Mouse (Mus musculus) midbrain, embryonic 14.5 days (tissue): Measurements from ENCODE around the gene Trim72. TPM values are rescaled to one million over a fixed set of nuclear protein-coding genes. Genes with fewer than 3 reads are reported as not detected.
A peak's percentile ranks its signal among the peaks of the same experiment; 100 is the strongest.

Experiments
- ATAC-seq: fragments of 200-750 bp; cut with Nextera tagmentation; 2 replicates; pipeline ENCODE4 v1.8.0; 2017; ENCODE audit warnings: moderate number of reproducible peaks, moderate library complexity; ENCODE audit not compliant: low FRiP score, low TSS enrichment
- DNase-seq: peaks from one replicate; pipeline ENCODE4 v3.0.0-alpha.2; 2015
- H3K27ac ChIP-seq: fragments of 300-500 bp; sonication (generic); replicated peaks from 2 replicates; pipeline ENCODE4 v1.5.1; 2014; ENCODE audit warnings: mild to moderate bottlenecking, low read depth, low read length, moderate library complexity
- H3K27me3 ChIP-seq: fragments of 300-500 bp; sonication (generic); 2 replicates; pipeline ENCODE4 v1.6.1; 2014; ENCODE audit warnings: low read length, control low read depth, mixed read lengths; ENCODE audit not compliant: control insufficient read depth, insufficient read depth
- H3K36me3 ChIP-seq: fragments of 300-500 bp; sonication (generic); 2 replicates; pipeline ENCODE4 v1.6.1; 2014; ENCODE audit warnings: low read length, control low read depth; ENCODE audit not compliant: control insufficient read depth, insufficient read depth
- H3K4me1 ChIP-seq: fragments of 300-500 bp; sonication (generic); 2 replicates; pipeline ENCODE4 v1.6.1; 2014; ENCODE audit warnings: mild to moderate bottlenecking, antibody characterized with exemption, low read length, control low read depth; ENCODE audit not compliant: control insufficient read depth, insufficient read depth
- H3K4me2 ChIP-seq: fragments of 300-500 bp; sonication (generic); 2 replicates; pipeline ENCODE4 v1.6.1; 2014; ENCODE audit warnings: mild to moderate bottlenecking, low read length, moderate library complexity
- H3K4me3 ChIP-seq: fragments of 300-500 bp; sonication (generic); replicated peaks from 2 replicates; pipeline ENCODE4 v1.5.1; 2014; ENCODE audit warnings: low read depth, low read length
- H3K9ac ChIP-seq: fragments of 300-500 bp; sonication (generic); replicated peaks from 2 replicates; pipeline ENCODE4 v1.6.1; 2014; ENCODE audit warnings: mild to moderate bottlenecking, low read length, moderate library complexity
- H3K9me3 ChIP-seq: fragments of 300-500 bp; sonication (generic); 2 replicates; pipeline ENCODE4 v1.6.1; 2016; ENCODE audit warnings: low read length, control low read depth, mixed read lengths; ENCODE audit not compliant: control insufficient read depth
- WGBS: fragments of 180-500 bp; shearing (Covaris S2); extraction: QIAGEN DNeasy Blood & Tissue Kit; methylation state at CpG from one replicate; pipeline ENCODE4 v1.1.7; 2014; 5-methylcytosine and 5-hydroxymethylcytosine counted together
- polyA plus RNA-seq: library from polyadenylated mRNA; unstranded; fragments of >200 nt; fragmentation: Nextera tagmentation; extraction: Ambion mirVana; gene quantifications from 2 replicates; pipeline ENCODE4 v1.2.1, GENCODE M21; 2014

Gene Trim72
- not detected in 2 replicates for polyA plus RNA-seq

- DNase-seq (no peak), ATAC-seq (no peak)
- no peaks in the 10 kb centered on the region for H3K9me3 ChIP-seq
- H3K4me2 ChIP-seq, result peak within 1 kb of the TSS; percentile 4; the same call in 1 of the 2 replicates
- H3K27ac ChIP-seq, result no peak within 1 kb of the TSS
- H3K4me1 ChIP-seq, result no peaks in the 10 kb centered on the region
- no peaks in the 10 kb centered on the region for H3K27me3 ChIP-seq
- H3K9ac ChIP-seq, result no peak within 1 kb of the TSS; the same call in 1 of the 2 replicates
- WGBS, result 88% methylated on average over 2 of the region's 2 CpGs
- H3K4me3 ChIP-seq, result no peak within 1 kb of the TSS
- H3K36me3 ChIP-seq, result no peaks in the 10 kb centered on the region
Measured at GRCm38 (mm10) chr7:128003688-128004087, at the start of gene Trim72. Gene Trim72 (plus strand): TSS chr7:128003949.

- Histone ChIP-seq H3K4me2 (no peak overlapping the region), H3K27ac (no peak overlapping the region), H3K36me3 (no peaks in the 10 kb centered on the region), H3K27me3 (no peaks in the 10 kb centered on the region), H3K4me1 (no peaks in the 10 kb centered on the region), H3K4me3 (no peak overlapping the region), H3K9me3 (no peaks in the 10 kb centered on the region), H3K9ac (no peak overlapping the region)
- DNase-seq (no peak), ATAC-seq (no peak)
- WGBS, result 65% methylated on average over 5 of the region's 5 CpGs
Measured at GRCm38 (mm10) chr7:127959364-127959763, 44.4 kb upstream of the Trim72 start.

- ATAC-seq, result peak; percentile 22
- no peaks in the 10 kb centered on the region for H3K9me3 ChIP-seq
- peak overlapping the region; percentile 100 for H3K4me3 ChIP-seq
- peak overlapping the region; percentile 95 for H3K9ac ChIP-seq
- peaks cover 16% of the 10 kb centered on the region for H3K4me1 ChIP-seq
- peaks cover 19% of the 10 kb centered on the region for H3K36me3 ChIP-seq
- DNase-seq, result peak; percentile 38
- peak overlapping the region; percentile 69 for H3K4me2 ChIP-seq
- 10% methylated on average over 10 of the region's 10 CpGs for WGBS
- H3K27me3 ChIP-seq, result no peaks in the 10 kb centered on the region
- peak overlapping the region; percentile 98 for H3K27ac ChIP-seq
Measured at GRCm38 (mm10) chr7:127966371-127966918, 37.3 kb upstream of the Trim72 start.

DNA sequence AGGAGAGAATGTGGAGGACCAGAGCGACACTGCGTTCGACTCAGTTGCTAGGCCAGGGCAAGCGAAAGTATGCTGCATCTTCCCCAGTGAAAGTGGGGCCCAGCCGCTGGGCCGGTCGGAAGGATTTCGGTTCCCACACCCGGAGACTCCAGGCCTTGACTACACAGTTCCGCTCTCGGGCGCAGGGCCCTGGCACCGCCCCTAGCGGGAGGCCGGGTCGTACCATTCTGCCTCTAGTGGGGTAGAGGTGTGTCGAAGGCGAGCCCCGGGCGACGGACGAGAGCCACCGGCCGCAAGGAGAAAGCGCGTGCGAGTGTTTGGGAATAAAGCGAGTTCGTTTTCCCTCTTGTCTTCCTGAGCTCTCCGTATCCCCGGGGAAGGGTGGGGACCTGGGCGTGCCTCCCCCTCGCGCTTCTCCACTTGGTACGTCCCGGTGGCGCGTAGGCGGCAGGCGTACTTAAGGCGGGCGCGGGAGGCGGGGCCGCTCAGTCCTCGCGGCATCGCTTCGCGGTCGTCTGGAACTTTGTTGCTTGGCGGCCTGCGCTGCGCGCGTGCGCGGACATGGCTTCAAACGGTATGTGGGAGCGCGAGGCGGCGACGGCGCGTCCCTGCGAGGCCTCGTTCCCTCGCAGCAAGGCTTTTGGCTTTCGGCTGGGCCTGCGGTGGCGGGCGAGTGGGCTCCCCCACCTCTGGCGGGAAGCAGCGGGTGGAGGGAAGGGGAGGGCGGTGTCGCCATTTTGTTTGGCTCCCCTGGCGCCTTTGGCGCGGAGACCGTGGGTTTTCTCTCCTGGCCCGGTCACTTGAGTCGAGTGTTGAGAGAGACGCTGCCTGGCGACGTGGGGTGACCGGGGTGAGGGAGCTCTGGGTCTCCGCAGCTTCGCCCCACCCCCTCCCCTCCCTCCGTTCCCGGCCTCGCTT lies 36.5 kb upstream of the Trim72 start, which contains the start of gene Fus:
Gene Fus (plus strand): TSS at position 454 of the 918 bp plus-strand sequence.
- Histone ChIP-seq H3K9ac (peak within 1 kb of the TSS; percentile 95), H3K27ac (peak within 1 kb of the TSS; percentile 98), H3K4me2 (peak within 1 kb of the TSS; percentile 88), H3K4me3 (peak within 1 kb of the TSS; percentile 100), H3K4me1 (peaks cover 16% of the 10 kb centered on the region), H3K36me3 (peaks cover 27% of the 10 kb centered on the region), H3K9me3 (no peaks in the 10 kb centered on the region), H3K27me3 (no peaks in the 10 kb centered on the region)
- DNase-seq (peak; percentile 97), ATAC-seq (peak; percentile 95)
- under 1% methylated on average over 92 of the region's 92 CpGs for WGBS

- peak overlapping the region; percentile 98 for H3K27ac ChIP-seq
- H3K36me3 ChIP-seq, result peaks cover 36% of the 10 kb centered on the region
- H3K4me1 ChIP-seq, result peaks cover 16% of the 10 kb centered on the region
- no peaks in the 10 kb centered on the region for H3K9me3 ChIP-seq
- H3K4me3 ChIP-seq, result peak overlapping the region; percentile 100
- ATAC-seq, result peak; percentile 44; the same call in 1 of the 2 replicates
- WGBS, result under 1% methylated on average over 42 of the region's 42 CpGs
- H3K9ac ChIP-seq, result peak overlapping the region; percentile 95
- no peaks in the 10 kb centered on the region for H3K27me3 ChIP-seq
- peak overlapping the region; percentile 88 for H3K4me2 ChIP-seq
- DNase-seq, result peak; percentile 91
Measured at GRCm38 (mm10) chr7:127967922-127968828, 35.6 kb upstream of the Trim72 start.

GRCm38 (mm10) chr7:127974413-127974930 lies 29.3 kb upstream of the Trim72 start:
- Histone ChIP-seq H3K36me3 (peaks cover 96% of the 10 kb centered on the region), H3K9me3 (no peaks in the 10 kb centered on the region), H3K27ac (no peak overlapping the region), H3K27me3 (no peaks in the 10 kb centered on the region), H3K9ac (no peak overlapping the region), H3K4me3 (no peak overlapping the region), H3K4me2 (no peak overlapping the region), H3K4me1 (peaks cover 3% of the 10 kb centered on the region)
- DNase-seq (no peak), ATAC-seq (no peak)
- 93% methylated on average over 2 of the region's 2 CpGs for WGBS

DNA sequence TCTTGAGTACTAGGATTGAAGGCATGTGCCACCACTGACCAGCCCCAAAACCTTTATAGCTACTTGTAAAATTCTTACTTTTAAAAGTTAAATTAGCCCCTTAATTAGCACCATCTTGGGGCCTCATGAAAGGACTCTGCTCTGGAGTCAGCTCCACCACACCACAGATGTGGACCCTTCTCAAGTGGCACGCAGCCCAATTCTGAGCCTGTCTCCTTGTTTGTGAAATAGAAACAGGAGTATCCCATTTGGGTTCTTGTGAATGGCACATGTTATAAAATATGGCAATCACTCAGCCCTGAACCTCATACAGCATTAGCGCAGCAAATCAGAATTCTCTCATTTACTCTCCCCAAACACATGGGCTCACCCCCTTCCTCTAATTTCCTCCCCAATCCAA lies 24.9 kb upstream of the Trim72 start:
- Histone ChIP-seq H3K4me1 (no peaks in the 10 kb centered on the region), H3K4me2 (no peak overlapping the region), H3K27me3 (no peaks in the 10 kb centered on the region), H3K27ac (no peak overlapping the region), H3K9me3 (no peaks in the 10 kb centered on the region), H3K4me3 (no peak overlapping the region), H3K9ac (no peak overlapping the region), H3K36me3 (peaks cover 98% of the 10 kb centered on the region)
- DNase-seq (no peak), ATAC-seq (no peak)
- WGBS, result 97% methylated on average over 2 of the region's 2 CpGs

GRCm38 (mm10) chr7:127980606-127981005 lies 23.1 kb upstream of the Trim72 start:
- ATAC-seq (no peak), DNase-seq (no peak)
- H3K9ac ChIP-seq, result no peak overlapping the region
- H3K27me3 ChIP-seq, result no peaks in the 10 kb centered on the region
- no peaks in the 10 kb centered on the region for H3K4me1 ChIP-seq
- H3K4me3 ChIP-seq, result no peak overlapping the region
- peaks cover 98% of the 10 kb centered on the region for H3K36me3 ChIP-seq
- H3K9me3 ChIP-seq, result no peaks in the 10 kb centered on the region
- H3K4me2 ChIP-seq, result no peak overlapping the region
- 92% methylated on average over 3 of the region's 3 CpGs for WGBS
- no peak overlapping the region for H3K27ac ChIP-seq
